Mouse (Mus musculus) myocyte (in vitro differentiated cells): ENCODE measurements around the gene Ghrh.

ENCODE experiments used
- CEBPB ChIP-seq: IDR thresholded peaks from 2 replicates; pipeline ENCODE4 v1.6.1; 2011; ENCODE audit warnings: mild to moderate bottlenecking, moderate library complexity; ENCODE audit not compliant: poor library complexity, insufficient read depth, severe bottlenecking
- E2F4 ChIP-seq: IDR thresholded peaks from one replicate; pipeline ENCODE4 v1.6.1; 2011; ENCODE audit warnings: mild to moderate bottlenecking, control low read depth, moderate library complexity; ENCODE audit not compliant: insufficient read depth
- MAX ChIP-seq: IDR thresholded peaks from one replicate; pipeline ENCODE4 v1.6.1; 2011; ENCODE audit warnings: low read depth, mild to moderate bottlenecking, control low read depth
- MYOD1 ChIP-seq, 3 experiments: IDR thresholded peaks; one replicate each; pipeline ENCODE4 v1.6.1; 2011; ENCODE audit warnings: control low read depth in 2 of 3, low read depth in 2 of 3, mild to moderate bottlenecking in 2 of 3, moderate library complexity in 1 of 3; ENCODE audit not compliant: insufficient read length in 2 of 3, control insufficient read depth in 1 of 3
- MYOG ChIP-seq, 3 experiments: IDR thresholded peaks; one replicate each; pipeline ENCODE4 v1.6.1; 2011; ENCODE audit warnings: control low read depth in 2 of 3, low read depth in 2 of 3, mild to moderate bottlenecking in 2 of 3; ENCODE audit not compliant: insufficient read length in 2 of 3, control insufficient read depth in 1 of 3, insufficient read depth in 1 of 3
- POLR2A ChIP-seq: IDR thresholded peaks from one replicate; pipeline ENCODE4 v1.6.1; 2011; ENCODE audit warnings: low read depth, mild to moderate bottlenecking, control low read depth, moderate library complexity; ENCODE audit not compliant: insufficient read length
- POLR2AphosphoS2 ChIP-seq: IDR thresholded peaks from one replicate; pipeline ENCODE4 v1.6.1; 2011; ENCODE audit warnings: low read depth, control low read depth; ENCODE audit not compliant: insufficient read length
- SRF ChIP-seq: IDR thresholded peaks from one replicate; pipeline ENCODE4 v1.6.1; 2011; ENCODE audit warnings: low read depth; ENCODE audit not compliant: control insufficient read depth, insufficient read length
- TCF12 ChIP-seq: IDR thresholded peaks from one replicate; pipeline ENCODE4 v1.6.1; 2011; ENCODE audit warnings: mild to moderate bottlenecking, control low read depth; ENCODE audit not compliant: poor library complexity, insufficient read depth, severe bottlenecking
- TCF3 ChIP-seq: IDR thresholded peaks from one replicate; pipeline ENCODE4 v1.6.1; 2011; ENCODE audit warnings: low read depth, control low read depth; ENCODE audit not compliant: insufficient read length
- USF1 ChIP-seq: IDR thresholded peaks from one replicate; pipeline ENCODE4 v1.6.1; 2011; ENCODE audit warnings: low read depth, mild to moderate bottlenecking, control low read depth, moderate library complexity

GRCm38 (mm10) chr2:157343337-157343736 is 4.0 kb downstream of the Ghrh start:
- TF ChIP-seq TCF12, result no peak
- TF ChIP-seq POLR2A, result no peak
- no peak for TF ChIP-seq USF1
- TF ChIP-seq MYOD1 (IDR thresholded peaks at IDR 0.05; ENCODE audit: control insufficient read depth in 1 of 3, insufficient read length in 2 of 3, low read depth in 2 of 3), result no peak
- TF ChIP-seq MAX, result no peak
- TF ChIP-seq SRF, result no peak
- no peak for TF ChIP-seq E2F4
- TF ChIP-seq POLR2AphosphoS2, result no peak
- TF ChIP-seq MYOG (IDR thresholded peaks at IDR 0.05; ENCODE audit: control insufficient read depth in 1 of 3, insufficient read depth in 1 of 3, insufficient read length in 2 of 3, low read depth in 2 of 3), result no peak
- no peak for TF ChIP-seq TCF3
- TF ChIP-seq CEBPB, result no peak
